Mouse (Mus musculus) myocyte (in vitro differentiated cells): ENCODE measurements at regions not wholly inside any gene's neighbourhood (a gene's known extent, or its start where the extent isn't known, plus 50 kb on each side); places are given as distances from the start of the nearest gene placed in this dataset.

Experiments
- H3K27me3 ChIP-seq: one replicate; pipeline ENCODE4 v1.6.1; 2011; ENCODE audit not compliant: control insufficient read depth, insufficient read depth, insufficient read length
- H3K36me3 ChIP-seq: one replicate; pipeline ENCODE4 v1.6.1; 2011; ENCODE audit not compliant: control insufficient read depth, insufficient read depth
- H3K4me2 ChIP-seq: one replicate; pipeline ENCODE4 v1.6.1; 2011; ENCODE audit warnings: low read depth, control low read depth
- H3K4me3 ChIP-seq: one replicate; pipeline ENCODE4 v1.5.1; 2011; ENCODE audit warnings: mild to moderate bottlenecking, control low read depth, moderate library complexity
- H3K79me2 ChIP-seq: one replicate; pipeline ENCODE4 v1.6.1; 2011; ENCODE audit not compliant: control insufficient read depth, insufficient read depth
- H3ac ChIP-seq: one replicate; pipeline ENCODE4 v1.6.1; 2011; ENCODE audit not compliant: control insufficient read depth, insufficient read length
- CEBPB ChIP-seq: IDR thresholded peaks from 2 replicates; pipeline ENCODE4 v1.6.1; 2011; ENCODE audit warnings: mild to moderate bottlenecking, moderate library complexity; ENCODE audit not compliant: poor library complexity, insufficient read depth, severe bottlenecking
- E2F4 ChIP-seq: IDR thresholded peaks from one replicate; pipeline ENCODE4 v1.6.1; 2011; ENCODE audit warnings: mild to moderate bottlenecking, control low read depth, moderate library complexity; ENCODE audit not compliant: insufficient read depth
- MAX ChIP-seq: IDR thresholded peaks from one replicate; pipeline ENCODE4 v1.6.1; 2011; ENCODE audit warnings: low read depth, mild to moderate bottlenecking, control low read depth
- MYOD1 ChIP-seq, 3 experiments: IDR thresholded peaks; one replicate each; pipeline ENCODE4 v1.6.1; 2011; ENCODE audit warnings: control low read depth in 2 of 3, low read depth in 2 of 3, mild to moderate bottlenecking in 2 of 3, moderate library complexity in 1 of 3; ENCODE audit not compliant: insufficient read length in 2 of 3, control insufficient read depth in 1 of 3
- MYOG ChIP-seq, 3 experiments: IDR thresholded peaks; one replicate each; pipeline ENCODE4 v1.6.1; 2011; ENCODE audit warnings: control low read depth in 2 of 3, low read depth in 2 of 3, mild to moderate bottlenecking in 2 of 3; ENCODE audit not compliant: insufficient read length in 2 of 3, control insufficient read depth in 1 of 3, insufficient read depth in 1 of 3
- POLR2A ChIP-seq: IDR thresholded peaks from one replicate; pipeline ENCODE4 v1.6.1; 2011; ENCODE audit warnings: low read depth, mild to moderate bottlenecking, control low read depth, moderate library complexity; ENCODE audit not compliant: insufficient read length
- POLR2AphosphoS2 ChIP-seq: IDR thresholded peaks from one replicate; pipeline ENCODE4 v1.6.1; 2011; ENCODE audit warnings: low read depth, control low read depth; ENCODE audit not compliant: insufficient read length
- REST ChIP-seq: IDR thresholded peaks from one replicate; pipeline ENCODE4 v1.6.1; 2011; ENCODE audit warnings: mild to moderate bottlenecking, control low read depth, moderate library complexity; ENCODE audit not compliant: insufficient read depth, insufficient read length
- SRF ChIP-seq: IDR thresholded peaks from one replicate; pipeline ENCODE4 v1.6.1; 2011; ENCODE audit warnings: low read depth; ENCODE audit not compliant: control insufficient read depth, insufficient read length
- TCF12 ChIP-seq: IDR thresholded peaks from one replicate; pipeline ENCODE4 v1.6.1; 2011; ENCODE audit warnings: mild to moderate bottlenecking, control low read depth; ENCODE audit not compliant: poor library complexity, insufficient read depth, severe bottlenecking
- TCF3 ChIP-seq: IDR thresholded peaks from one replicate; pipeline ENCODE4 v1.6.1; 2011; ENCODE audit warnings: low read depth, control low read depth; ENCODE audit not compliant: insufficient read length
- USF1 ChIP-seq: IDR thresholded peaks from one replicate; pipeline ENCODE4 v1.6.1; 2011; ENCODE audit warnings: low read depth, mild to moderate bottlenecking, control low read depth, moderate library complexity

- H3ac ChIP-seq: no peak overlapping the region
- no peaks in the 10 kb centered on the region for H3K79me2 ChIP-seq
- H3K4me3 ChIP-seq: no peak overlapping the region
- H3K4me2 ChIP-seq: no peak overlapping the region
- H3K27me3 ChIP-seq: peaks cover 10% of the 10 kb centered on the region
- no peaks in the 10 kb centered on the region for H3K36me3 ChIP-seq
- TF ChIP-seq SRF: no peak
These were observed 117.1 kb downstream of the Mtx2 start for GRCm38 (mm10) chr2:74942611-74943198.

- Histone ChIP-seq H3K4me3 (no peak overlapping the region), H3K36me3 (no peaks in the 10 kb centered on the region), H3ac (no peak overlapping the region), H3K79me2 (no peaks in the 10 kb centered on the region), H3K27me3 (peaks cover 17% of the 10 kb centered on the region), H3K4me2 (no peak overlapping the region)
- no peak for TF ChIP-seq MAX
- TF ChIP-seq MYOD1 (IDR thresholded peaks at IDR 0.05; ENCODE audit: control insufficient read depth in 1 of 3, insufficient read length in 2 of 3, low read depth in 2 of 3): no peak
- no peak for TF ChIP-seq TCF12
- no peak for TF ChIP-seq MYOG (IDR thresholded peaks at IDR 0.05; ENCODE audit: control insufficient read depth in 1 of 3, insufficient read depth in 1 of 3, insufficient read length in 2 of 3, low read depth in 2 of 3)
- TF ChIP-seq SRF: no peak
- no peak for TF ChIP-seq E2F4
These were observed 119.7 kb downstream of the Mtx2 start for GRCm38 (mm10) chr2:74945185-74945749.

GRCm38 (mm10) chr2:74951401-74952260 lies 126.0 kb downstream of the Mtx2 start:
- TF ChIP-seq E2F4 (no peak), MYOD1 (IDR thresholded peaks at IDR 0.05; ENCODE audit: control insufficient read depth in 1 of 3, insufficient read length in 2 of 3, low read depth in 2 of 3) (no peak), SRF (no peak), USF1 (no peak), POLR2A (no peak), POLR2AphosphoS2 (no peak), TCF3 (no peak), MYOG (IDR thresholded peaks at IDR 0.05; ENCODE audit: control insufficient read depth in 1 of 3, insufficient read depth in 1 of 3, insufficient read length in 2 of 3, low read depth in 2 of 3) (no peak), REST (no peak), TCF12 (no peak), CEBPB (no peak), MAX (no peak)
- Histone ChIP-seq H3ac (no peak overlapping the region), H3K36me3 (no peaks in the 10 kb centered on the region), H3K4me2 (no peak overlapping the region), H3K27me3 (peaks cover 13% of the 10 kb centered on the region), H3K4me3 (no peak overlapping the region), H3K79me2 (no peaks in the 10 kb centered on the region)

GRCm38 (mm10) chr2:74954101-74954500 lies 128.5 kb downstream of the Mtx2 start:
- no peaks in the 10 kb centered on the region for H3K36me3 ChIP-seq
- no peak for TF ChIP-seq TCF12
- TF ChIP-seq REST: no peak
- no peak for TF ChIP-seq USF1
- TF ChIP-seq POLR2AphosphoS2: no peak
- TF ChIP-seq POLR2A: no peak
- no peak for TF ChIP-seq SRF
- TF ChIP-seq MAX: no peak
- TF ChIP-seq MYOG (IDR thresholded peaks at IDR 0.05; ENCODE audit: control insufficient read depth in 1 of 3, insufficient read depth in 1 of 3, insufficient read length in 2 of 3, low read depth in 2 of 3): no peak
- no peak for TF ChIP-seq E2F4
- no peak for TF ChIP-seq TCF3
- no peak for TF ChIP-seq CEBPB
- TF ChIP-seq MYOD1 (IDR thresholded peaks at IDR 0.05; ENCODE audit: control insufficient read depth in 1 of 3, insufficient read length in 2 of 3, low read depth in 2 of 3): no peak
- H3K4me2 ChIP-seq: no peak overlapping the region
- no peaks in the 10 kb centered on the region for H3K79me2 ChIP-seq
- no peak overlapping the region for H3K4me3 ChIP-seq
- H3ac ChIP-seq: no peak overlapping the region
- peaks cover 2% of the 10 kb centered on the region for H3K27me3 ChIP-seq
